Mouse (Mus musculus): ENCODE results near the gene Krtap5-5.

DNA sequence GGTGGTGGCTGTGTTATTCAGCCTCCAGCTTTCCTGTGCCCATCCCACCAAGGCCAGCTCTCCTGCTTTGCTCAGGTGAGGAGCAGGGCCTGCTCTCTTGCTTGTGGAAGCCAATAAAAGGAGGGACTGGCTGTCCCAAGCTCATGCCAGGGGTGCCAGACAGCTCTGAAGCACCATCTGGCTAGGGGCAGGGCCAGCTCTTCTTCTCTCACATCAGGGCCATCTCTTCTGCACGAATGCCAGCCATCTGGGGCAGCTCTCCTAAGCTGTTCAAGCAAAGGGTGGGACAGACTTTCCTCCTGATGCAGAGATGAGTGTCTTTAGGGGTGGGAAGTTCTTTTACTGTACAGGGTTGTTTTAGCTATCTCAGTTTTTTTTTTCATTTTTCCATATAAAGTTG is 48.8 kb downstream of the Krtap5-5 start:
- no peak for TF ChIP-seq CTCF (IDR thresholded peaks at IDR 0.05; ENCODE audit: low read depth, low read length)
- no peak for TF ChIP-seq POLR2A (IDR thresholded peaks at IDR 0.05; ENCODE audit: extremely low read depth, insufficient read depth, low read length)
